ENCODE assay signal across 23 mouse cellular contexts in the genomic region with DNA sequence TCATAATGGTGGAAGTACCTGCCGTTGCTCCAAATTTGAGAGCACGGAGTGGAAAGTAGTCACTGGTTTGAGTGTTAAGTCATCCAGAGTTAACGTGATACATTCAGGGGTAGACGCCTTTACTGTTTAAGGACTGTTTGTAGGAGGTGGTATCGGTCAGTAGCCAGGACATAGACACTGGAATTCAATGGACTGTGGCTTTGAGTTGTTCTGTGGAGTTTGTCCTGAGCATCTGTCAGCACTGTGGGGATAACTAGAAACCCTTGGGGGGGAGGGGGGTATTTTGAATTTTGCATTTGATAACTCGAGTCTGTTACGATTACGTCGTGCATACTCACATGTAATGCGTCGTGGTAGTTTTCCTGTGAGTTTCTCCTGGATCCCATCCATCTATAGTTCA.
DNase-seq lines count a peak whose midpoint lies in the region; ATAC-seq and TF ChIP-seq lines count a peak whose summit lies in the region.
"Had no signal": no experiment of that assay in that cellular context is flagged by ENCODE, and none has a peak within 500 bp of the region (broad histone marks: within the 10 kb centered on the region; RNA-seq: fewer than 3 reads in every experiment).

No protein-coding gene starts in this region.

- H3K4me1 ChIP-seq in kidney, adult 2 months (ENCODE audit: control insufficient read depth, insufficient read depth, low read length) = peaks cover 64% of the 10 kb centered on the region
- H3K4me1 ChIP-seq in kidney, embryonic 15.5 days = peaks cover 63% of the 10 kb centered on the region
- peaks cover 28% of the 10 kb centered on the region; the same call in 1 of the 2 replicates for H3K4me1 ChIP-seq in kidney, postnatal 0 days (replicated peaks; ENCODE audit: insufficient read depth, low read length)

- H3K9me3 ChIP-seq in kidney, embryonic 15.5 days (replicated peaks) = no peaks in the 10 kb centered on the region
- no peaks in the 10 kb centered on the region for H3K9me3 ChIP-seq in kidney, postnatal 0 days (replicated peaks; ENCODE audit: low read length)
- H3K9me3 ChIP-seq: embryonic facial prominence, embryonic 10.5 days; embryonic facial prominence, embryonic 12.5 days; forebrain, embryonic 13.5 days; forebrain, embryonic 15.5 days had no signal

- no peak for TF ChIP-seq POLR2A in kidney, adult 2 months (IDR thresholded peaks at IDR 0.05; ENCODE audit: low read depth, low read length)

- 66% methylated on average over 11 of the region's 11 CpGs for WGBS in kidney, adult 2 months
- 89% methylated on average over 11 of the region's 11 CpGs for WGBS in kidney, embryonic 15.5 days
- 86% methylated on average over 11 of the region's 11 CpGs for WGBS in kidney, postnatal 0 days

- no peak overlapping the region for H3K4me2 ChIP-seq in kidney, embryonic 15.5 days
- no peak overlapping the region for H3K4me2 ChIP-seq in kidney, postnatal 0 days (ENCODE audit: low read length)
- H3K4me2 ChIP-seq: embryonic facial prominence, embryonic 12.5 days; forebrain, embryonic 13.5 days; forebrain, embryonic 15.5 days had no signal

- no peak overlapping the region for H3K9ac ChIP-seq in kidney, embryonic 15.5 days
- H3K9ac ChIP-seq in kidney, postnatal 0 days (ENCODE audit: low read depth, low read length) = no peak overlapping the region
- H3K9ac ChIP-seq: embryonic facial prominence, embryonic 12.5 days; forebrain, embryonic 13.5 days; forebrain, embryonic 15.5 days had no signal

- H3K27me3 ChIP-seq in kidney, adult 2 months (replicated peaks; ENCODE audit: control insufficient read depth, insufficient read depth, low read length) = no peaks in the 10 kb centered on the region
- no peaks in the 10 kb centered on the region for H3K27me3 ChIP-seq in kidney, embryonic 15.5 days
- H3K27me3 ChIP-seq in kidney, postnatal 0 days (ENCODE audit: insufficient read depth, low read length) = no peaks in the 10 kb centered on the region
- H3K27me3 ChIP-seq: CH12.LX; embryonic facial prominence, embryonic 12.5 days; forebrain, embryonic 13.5 days; forebrain, embryonic 15.5 days; Patski had no signal

- H3K4me3 ChIP-seq in kidney, adult 2 months (ENCODE audit: insufficient read depth, low read depth, low read length) = no peak overlapping the region
- H3K4me3 ChIP-seq in kidney, embryonic 15.5 days (replicated peaks) = no peak overlapping the region
- H3K4me3 ChIP-seq in kidney, postnatal 0 days (replicated peaks; ENCODE audit: low read depth, low read length) = no peak overlapping the region
- H3K4me3 ChIP-seq: embryonic facial prominence, embryonic 10.5 days; embryonic facial prominence, embryonic 12.5 days; forebrain, embryonic 13.5 days; forebrain, embryonic 15.5 days had no signal

- DNase-seq in kidney, adult 2 months = peak; percentile 66
- no peak for DNase-seq in kidney, postnatal 14 days
- no peak for DNase-seq in kidney, adult 18-20 months
- DNase-seq in kidney, postnatal 0 days (ENCODE audit: low spot score) = no peak
- DNase-seq in kidney, postnatal 36 days = no peak
- DNase-seq: adrenal gland, adult 8-10 months; adrenal gland, postnatal 14 days; adrenal gland, postnatal 36 days; B cell, adult 2 months; cerebellum, adult 11-12 months; cerebellum, adult 2 months; cerebellum, adult 9-10 months; cerebellum, postnatal 10 days; cerebellum, postnatal 25 days had no signal

- TF ChIP-seq CTCF in kidney, adult 2 months (conservative IDR thresholded peaks at IDR 0.05; ENCODE audit: insufficient read depth, insufficient read length, low read depth, low read length) = no peak
- TF ChIP-seq CTCF in kidney, postnatal 0 days (IDR thresholded peaks at IDR 0.05; ENCODE audit: low read depth) = no peak

- ATAC-seq in kidney, embryonic 15.5 days (replicated peaks; ENCODE audit: low FRiP score) = no peak
- ATAC-seq in kidney, postnatal 0 days (replicated peaks; ENCODE audit: low FRiP score, low read depth) = no peak
- ATAC-seq: activated CD4-positive, CD25-positive, alpha-beta regulatory T cell, adult 4 months; forebrain, embryonic 13.5 days; Patski had no signal

- no peaks in the 10 kb centered on the region for H3K36me3 ChIP-seq in kidney, adult 2 months (ENCODE audit: control insufficient read depth, insufficient read depth, low read length)
- no peaks in the 10 kb centered on the region for H3K36me3 ChIP-seq in kidney, embryonic 15.5 days
- H3K36me3 ChIP-seq in kidney, postnatal 0 days (ENCODE audit: insufficient read depth, low read length) = no peaks in the 10 kb centered on the region
- H3K36me3 ChIP-seq: embryonic facial prominence, embryonic 10.5 days; embryonic facial prominence, embryonic 12.5 days; forebrain, embryonic 15.5 days; G1E had no signal

- peak overlapping the region; percentile 98 for H3K27ac ChIP-seq in kidney, adult 2 months (ENCODE audit: insufficient read depth, low read depth, low read length)
- peak overlapping the region; percentile 81 for H3K27ac ChIP-seq in kidney, embryonic 15.5 days
- peak overlapping the region; percentile 86 for H3K27ac ChIP-seq in kidney, postnatal 0 days
- H3K27ac ChIP-seq: embryonic facial prominence, embryonic 10.5 days; embryonic facial prominence, embryonic 12.5 days; forebrain, embryonic 13.5 days; forebrain, embryonic 15.5 days had no signal
